Mouse (Mus musculus) heart, postnatal 0 days (tissue): ENCODE measurements at regions not wholly inside any gene's neighbourhood (a gene's known extent, or its start where the extent isn't known, plus 50 kb on each side); places are given as distances from the start of the nearest gene placed in this dataset.
A peak's percentile ranks its signal among the peaks of the same experiment; 100 is the strongest.

Experiments used
- ATAC-seq: fragments of 200-750 bp; cut with Nextera tagmentation; 2 replicates; pipeline ENCODE4 v1.8.0; 2017; ENCODE audit warnings: low read depth, moderate number of reproducible peaks, moderate library complexity; ENCODE audit not compliant: insufficient read depth
- DNase-seq: peaks from one replicate; pipeline ENCODE4 v3.0.0-alpha.2; 2016; ENCODE audit warnings: low spot score
- H3K27ac ChIP-seq: fragments of 300-500 bp; sonication (generic); 2 replicates; pipeline ENCODE4 v1.5.1; 2014; ENCODE audit warnings: low read depth, mild to moderate bottlenecking
- H3K27me3 ChIP-seq: fragments of 300-500 bp; sonication (generic); 2 replicates; pipeline ENCODE4 v1.6.1; 2014; ENCODE audit warnings: low read length, mixed read lengths; ENCODE audit not compliant: control insufficient read depth, insufficient read depth
- H3K36me3 ChIP-seq: fragments of 300-500 bp; sonication (generic); replicated peaks from 2 replicates; pipeline ENCODE4 v1.6.1; 2014; ENCODE audit warnings: low read length, mixed read lengths; ENCODE audit not compliant: control insufficient read depth, insufficient read depth
- H3K4me1 ChIP-seq: fragments of 300-500 bp; sonication (generic); 2 replicates; pipeline ENCODE4 v1.6.1; 2014; ENCODE audit warnings: antibody characterized with exemption; ENCODE audit not compliant: control insufficient read depth, insufficient read depth
- H3K4me2 ChIP-seq: fragments of 300-500 bp; sonication (generic); 2 replicates; pipeline ENCODE4 v1.6.1; 2014; ENCODE audit warnings: low read depth, mild to moderate bottlenecking, low read length, moderate library complexity
- H3K4me3 ChIP-seq: fragments of 300-500 bp; sonication (generic); 2 replicates; pipeline ENCODE4 v1.5.1; 2014; ENCODE audit warnings: low read depth, low read length
- H3K9ac ChIP-seq: fragments of 300-500 bp; sonication (generic); replicated peaks from 2 replicates; pipeline ENCODE4 v1.6.1; 2014; ENCODE audit warnings: low read depth, low read length, mixed read lengths
- H3K9me3 ChIP-seq: fragments of 300-500 bp; sonication (generic); replicated peaks from 2 replicates; pipeline ENCODE4 v1.6.1; 2016; ENCODE audit warnings: low read length; ENCODE audit not compliant: control insufficient read depth
- CTCF ChIP-seq: IDR thresholded peaks from 2 replicates; pipeline ENCODE4 v1.5.1; 2016; ENCODE audit warnings: antibody characterized with exemption, control low read depth, low read depth
- EP300 ChIP-seq: IDR thresholded peaks from 2 replicates; pipeline ENCODE4 v1.6.1; 2016; ENCODE audit warnings: antibody characterized with exemption, low read depth
- WGBS: fragments of 180-500 bp; shearing (Covaris S2); extraction: QIAGEN DNeasy Blood & Tissue Kit; methylation state at CpG from one replicate; pipeline ENCODE4 v1.1.7; 2014; 5-methylcytosine and 5-hydroxymethylcytosine counted together

DNA sequence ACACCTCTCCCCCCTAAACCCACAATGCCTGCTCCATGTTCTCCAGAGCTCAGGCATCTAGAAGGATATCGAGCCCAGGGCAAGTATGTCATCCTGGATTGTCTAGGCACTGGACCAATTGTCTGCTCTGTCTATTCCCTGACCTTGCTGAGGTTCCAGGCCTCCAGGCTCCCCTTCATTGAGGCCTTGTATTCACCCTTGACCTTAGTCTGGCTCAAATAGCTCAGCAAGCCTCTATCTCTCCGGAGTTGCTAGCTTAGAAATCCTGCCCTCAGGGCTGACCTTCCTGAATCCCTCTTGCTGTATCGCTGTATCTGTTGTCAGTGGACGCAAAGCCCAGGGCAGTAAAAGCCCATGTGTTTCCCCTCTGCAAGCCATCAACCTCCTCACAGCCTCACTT, 85.0 kb downstream of the Dll1 start:
- no peaks in the 10 kb centered on the region for H3K36me3 ChIP-seq
- 58% methylated on average over 4 of the region's 4 CpGs for WGBS
- H3K9me3 ChIP-seq = no peaks in the 10 kb centered on the region
- H3K9ac ChIP-seq = no peak overlapping the region
- no peak for TF ChIP-seq CTCF
- TF ChIP-seq EP300 = no peak
- H3K4me1 ChIP-seq = peaks cover 13% of the 10 kb centered on the region
- DNase-seq (no peak), ATAC-seq (no peak)
- H3K27me3 ChIP-seq = no peaks in the 10 kb centered on the region
- no peak overlapping the region for H3K4me3 ChIP-seq
- H3K27ac ChIP-seq = no peak overlapping the region
- no peak overlapping the region for H3K4me2 ChIP-seq

GRCm38 (mm10) chr17:15290326-15290725, 86.3 kb downstream of the Dll1 start:
- Histone ChIP-seq H3K4me3 (no peak overlapping the region), H3K27me3 (no peaks in the 10 kb centered on the region), H3K9me3 (no peaks in the 10 kb centered on the region), H3K27ac (no peak overlapping the region), H3K9ac (no peak overlapping the region), H3K36me3 (no peaks in the 10 kb centered on the region), H3K4me2 (no peak overlapping the region), H3K4me1 (peaks cover 20% of the 10 kb centered on the region)
- ATAC-seq (no peak), DNase-seq (no peak)
- WGBS = 74% methylated on average over 1 of the region's 1 CpGs
- TF ChIP-seq EP300 = no peak
- TF ChIP-seq CTCF = no peak

GRCm38 (mm10) chr17:15289062-15289461, 87.6 kb downstream of the Dll1 start:
- ATAC-seq (no peak), DNase-seq (no peak)
- H3K36me3 ChIP-seq = no peaks in the 10 kb centered on the region
- no peaks in the 10 kb centered on the region for H3K27me3 ChIP-seq
- H3K4me2 ChIP-seq = no peak overlapping the region
- no peak for TF ChIP-seq EP300
- no peak for TF ChIP-seq CTCF
- H3K4me1 ChIP-seq = peaks cover 29% of the 10 kb centered on the region
- H3K9me3 ChIP-seq = no peaks in the 10 kb centered on the region
- 77% methylated on average over 5 of the region's 5 CpGs for WGBS
- no peak overlapping the region for H3K9ac ChIP-seq
- H3K27ac ChIP-seq = no peak overlapping the region
- no peak overlapping the region for H3K4me3 ChIP-seq

- Histone ChIP-seq H3K9ac (no peak overlapping the region), H3K4me3 (no peak overlapping the region), H3K27me3 (no peaks in the 10 kb centered on the region), H3K27ac (no peak overlapping the region), H3K36me3 (no peaks in the 10 kb centered on the region), H3K4me1 (peaks cover 34% of the 10 kb centered on the region), H3K9me3 (no peaks in the 10 kb centered on the region), H3K4me2 (no peak overlapping the region)
- DNase-seq (no peak), ATAC-seq (no peak)
- 66% methylated on average over 8 of the region's 8 CpGs for WGBS
- TF ChIP-seq EP300 (no peak), CTCF (no peak)
Observed at GRCm38 (mm10) chr17:15288640-15289039, 88.0 kb downstream of the Dll1 start.

DNA sequence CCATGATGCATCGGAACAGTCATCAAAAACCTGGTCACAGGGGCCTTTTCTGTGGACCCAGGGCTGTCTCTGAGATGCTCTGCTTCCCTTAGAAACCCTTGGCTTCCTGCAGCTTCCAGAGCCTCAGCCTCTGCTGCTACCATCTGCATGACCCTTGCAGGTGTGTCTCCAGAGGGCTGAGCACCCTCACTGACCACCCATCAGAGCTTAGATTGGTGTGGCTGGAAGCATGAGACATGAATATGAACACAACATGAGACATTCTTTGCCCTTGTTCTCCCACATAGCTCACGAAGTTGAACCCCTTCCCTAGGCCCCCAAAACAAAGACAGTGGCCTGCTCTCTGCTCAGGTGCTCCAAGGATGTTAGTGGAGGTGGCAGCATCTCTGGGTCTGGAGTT, 90.1 kb downstream of the Dll1 start:
- no peak overlapping the region for H3K4me3 ChIP-seq
- ATAC-seq (no peak), DNase-seq (no peak)
- peaks cover 27% of the 10 kb centered on the region for H3K4me1 ChIP-seq
- H3K27me3 ChIP-seq = no peaks in the 10 kb centered on the region
- 83% methylated on average over 2 of the region's 2 CpGs for whole genome bisulfite sequencing
- TF ChIP-seq EP300 (no peak), CTCF (no peak)
- no peak overlapping the region for H3K9ac ChIP-seq
- no peak overlapping the region for H3K4me2 ChIP-seq
- 0 out of 2 replicates have a peak, but pooled peaks cover 2% of the 10 kb centered on the region for H3K36me3 ChIP-seq
- no peaks in the 10 kb centered on the region for H3K9me3 ChIP-seq
- no peak overlapping the region for H3K27ac ChIP-seq

- Histone ChIP-seq H3K4me1 (peaks cover 27% of the 10 kb centered on the region), H3K4me3 (no peak overlapping the region), H3K4me2 (peak overlapping the region; percentile 28), H3K9me3 (no peaks in the 10 kb centered on the region), H3K36me3 (0 out of 2 replicates have a peak, but pooled peaks cover 2% of the 10 kb centered on the region), H3K27ac (peak overlapping the region; percentile 80), H3K27me3 (no peaks in the 10 kb centered on the region), H3K9ac (no peak overlapping the region)
- peak; percentile 96 for ATAC-seq
- no peak for TF ChIP-seq EP300
- no peak for TF ChIP-seq CTCF
- 26% methylated on average over 7 of the region's 7 CpGs for WGBS
- peak; percentile 95 for DNase-seq
Observed at GRCm38 (mm10) chr17:15285399-15286043, 91.2 kb downstream of the Dll1 start.
